Mouse (Mus musculus): Measurements from ENCODE around the gene D10Wsu102e.
A peak's percentile ranks its signal among the peaks of the same experiment; 100 is the strongest.
"Not testable (repeated sequence)": the region's sequence is repeated elsewhere in the genome, so short reads cannot be mapped to it uniquely, and the experiment has no call there.

Gene D10Wsu102e

DNA sequence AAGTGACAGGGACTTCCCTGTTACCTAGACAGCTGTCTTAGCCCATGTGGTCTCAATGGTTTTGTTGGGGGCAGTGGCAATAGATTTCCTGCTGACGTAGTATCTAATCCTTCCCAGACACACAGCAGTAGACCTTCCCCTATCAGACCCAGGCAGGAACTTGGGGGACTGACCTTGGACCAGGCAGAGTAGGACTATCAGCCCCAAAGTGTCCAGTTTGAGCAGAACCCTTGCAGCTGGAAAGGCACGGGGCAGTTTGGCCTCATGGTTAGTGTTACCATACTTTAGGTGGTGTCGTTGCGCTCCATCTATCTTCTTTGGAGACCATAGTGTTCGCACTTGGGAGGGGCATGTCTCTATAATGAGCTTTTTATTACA, 13.7 kb upstream of the D10Wsu102e start:
- peak; percentile 50 for DNase-seq (ENCODE audit: low read depth, low spot score)

DNA sequence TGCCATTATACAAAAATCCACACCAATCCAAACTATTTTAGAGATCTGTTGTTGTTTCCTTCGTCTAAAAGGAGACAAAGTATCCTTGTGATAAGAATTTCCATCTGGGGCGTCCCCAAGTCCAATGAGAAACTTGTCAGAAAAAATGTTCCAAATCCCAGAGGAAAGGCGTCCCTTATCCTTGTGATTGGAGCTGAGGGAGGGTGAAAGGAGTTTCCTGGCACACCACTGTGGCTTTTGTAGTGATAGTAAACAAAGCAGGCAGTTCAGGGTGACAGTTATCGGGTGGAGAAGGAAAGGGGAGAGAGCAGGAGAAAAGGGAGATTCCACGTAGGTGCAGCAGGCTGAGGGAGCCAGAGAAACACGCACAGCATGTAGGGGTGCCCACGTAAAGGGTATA, 12.5 kb upstream of the D10Wsu102e start:
- DNase-seq (ENCODE audit: low read depth, low spot score) = no peak

- DNase-seq (ENCODE audit: low read depth, low spot score) = no peak
These were observed 9.3 kb upstream of the D10Wsu102e start for GRCm38 (mm10) chr10:83350689-83351088.

GRCm38 (mm10) chr10:83351779-83352178, 8.2 kb upstream of the D10Wsu102e start:
- not testable (repeated sequence) for DNase-seq (ENCODE audit: low read depth, low spot score)

- DNase-seq (ENCODE audit: low read depth, low spot score) = no peak
These were observed 6.2 kb upstream of the D10Wsu102e start for GRCm38 (mm10) chr10:83353680-83354332.

GRCm38 (mm10) chr10:83354333-83354719, 5.7 kb upstream of the D10Wsu102e start:
- peak; percentile 42 for DNase-seq (ENCODE audit: low read depth, low spot score)

- DNase-seq (ENCODE audit: low read depth, low spot score) = no peak
These were observed 3.6 kb upstream of the D10Wsu102e start for GRCm38 (mm10) chr10:83356416-83356815.

DNA sequence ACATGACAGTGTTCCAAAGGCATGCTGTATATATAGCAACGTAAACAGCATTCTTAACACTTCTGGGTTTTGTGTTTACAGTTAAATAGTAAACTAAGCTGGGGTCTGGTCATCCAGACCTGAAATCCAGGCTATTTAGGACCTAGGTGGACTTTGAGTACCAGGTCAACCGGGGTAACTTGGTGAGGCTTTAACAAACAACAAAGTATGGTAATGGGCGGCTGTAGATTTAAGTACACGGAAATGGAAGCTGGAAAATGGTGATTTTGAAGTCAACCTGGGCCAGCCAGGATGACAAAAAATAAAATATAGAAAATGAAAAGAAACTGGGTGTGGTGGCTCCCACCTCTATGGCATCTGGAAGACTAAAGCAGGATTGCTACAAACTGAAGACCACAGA, 570 bp upstream of the D10Wsu102e start:
- no peak for DNase-seq (ENCODE audit: low read depth, low spot score)

DNA sequence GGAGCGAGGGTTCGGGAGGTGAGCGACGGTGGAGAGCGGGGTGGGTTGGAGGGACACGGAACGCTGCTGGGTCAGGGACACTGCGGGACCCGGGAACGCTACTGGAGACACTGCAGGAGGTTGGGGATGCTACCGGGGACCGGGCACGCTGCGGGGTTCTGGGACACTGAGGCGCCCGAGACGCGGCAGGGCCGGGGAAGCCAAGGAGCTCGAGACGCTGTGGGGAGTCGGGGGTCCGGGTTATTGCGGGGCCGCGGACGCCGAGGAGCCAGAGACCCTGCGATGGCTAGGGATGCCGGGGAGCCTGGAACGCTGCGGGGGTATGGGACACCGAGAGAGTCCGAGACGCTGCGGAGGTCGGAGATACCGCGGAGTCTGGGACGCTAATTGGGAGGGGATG, 335 bp downstream of the D10Wsu102e start:
- DNase-seq (ENCODE audit: low read depth, low spot score) = no peak

- peak; percentile 63 for DNase-seq (ENCODE audit: low read depth, low spot score)
These were observed 1.8 kb downstream of the D10Wsu102e start for GRCm38 (mm10) chr10:83361643-83362382.

GRCm38 (mm10) chr10:83363451-83363850, 3.4 kb downstream of the D10Wsu102e start:
- no peak for DNase-seq (ENCODE audit: low read depth, low spot score)

DNA sequence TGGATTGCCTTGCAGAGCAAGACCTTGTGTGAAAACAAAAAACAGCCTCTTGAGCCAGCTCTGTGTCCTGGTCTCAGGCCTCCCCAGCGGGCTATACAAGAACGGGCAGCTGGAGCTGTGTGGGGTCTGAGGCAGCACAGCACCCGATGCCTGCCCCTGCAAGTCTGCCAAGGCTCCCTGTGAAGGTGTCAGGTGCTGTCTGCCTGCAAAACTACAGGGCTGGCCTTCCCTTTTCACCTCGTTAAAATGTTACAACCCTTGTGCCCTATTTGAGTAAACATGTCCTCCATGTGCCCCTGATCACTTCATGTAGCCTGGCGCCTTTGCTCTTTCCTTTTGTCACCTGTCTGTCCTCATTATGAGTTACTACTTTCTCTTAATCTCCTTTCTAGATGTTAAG, 8.9 kb downstream of the D10Wsu102e start:
- no peak for DNase-seq (ENCODE audit: low read depth, low spot score)

GRCm38 (mm10) chr10:83374045-83374656, 14.1 kb downstream of the D10Wsu102e start:
- DNase-seq (ENCODE audit: low read depth, low spot score) = no peak

DNA sequence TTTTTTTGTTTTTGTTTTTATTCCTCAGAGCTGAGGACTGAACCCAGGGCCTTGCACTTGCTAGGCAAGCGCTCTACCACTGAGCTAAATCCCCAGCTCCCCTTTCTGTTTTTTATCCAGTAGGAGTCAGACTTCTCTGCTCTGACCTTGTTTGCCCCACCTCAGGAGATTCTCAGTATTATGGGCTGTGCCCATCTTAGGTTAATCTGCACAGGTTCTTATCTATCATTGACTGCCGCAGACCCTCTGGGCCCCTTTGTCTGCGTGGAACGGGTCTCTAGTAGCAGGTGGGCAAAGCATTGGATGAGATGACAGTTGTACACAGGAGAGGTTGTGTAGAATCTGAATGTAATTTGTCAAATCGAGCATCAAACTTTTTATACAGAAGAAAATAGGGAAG, 15.4 kb downstream of the D10Wsu102e start:
- DNase-seq (ENCODE audit: low read depth, low spot score) = not testable (repeated sequence)

DNA sequence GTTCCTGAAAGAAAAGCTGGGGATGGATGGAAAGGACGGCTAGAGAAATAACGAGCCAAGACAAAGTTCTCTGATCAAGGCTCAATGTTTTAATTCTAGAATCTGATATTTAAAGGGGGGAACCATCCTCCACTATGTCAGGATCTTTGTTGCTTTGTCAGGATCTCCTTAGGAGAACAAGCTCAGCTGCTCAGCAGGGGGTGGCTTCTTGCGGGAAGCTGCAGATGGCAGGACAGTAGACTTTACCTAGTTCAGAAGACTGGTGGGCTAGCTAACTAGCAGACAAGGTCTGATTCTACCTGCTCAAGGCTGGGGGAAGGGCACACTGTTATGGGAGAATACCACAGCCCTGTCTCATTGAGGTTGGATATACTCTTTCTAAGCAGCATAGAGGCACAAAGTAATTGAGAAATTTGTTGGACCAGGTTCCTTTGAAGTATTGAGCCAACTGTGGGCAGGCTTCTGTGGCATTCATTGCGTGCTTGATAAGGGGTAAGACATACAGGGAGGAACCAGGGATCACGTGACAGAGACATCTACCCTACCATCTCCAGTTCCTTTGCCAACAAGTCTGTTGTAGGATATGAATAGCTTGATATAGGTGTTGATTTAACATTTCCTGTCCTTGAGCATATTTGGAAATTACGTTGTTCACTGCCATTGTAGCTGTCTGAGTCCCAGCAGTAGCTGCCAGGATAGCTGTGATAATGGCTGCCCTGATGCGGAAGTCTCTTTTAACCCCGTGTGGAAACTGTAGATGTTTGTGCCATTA, 17.1 kb downstream of the D10Wsu102e start:
- DNase-seq (ENCODE audit: low read depth, low spot score) = no peak

DNA sequence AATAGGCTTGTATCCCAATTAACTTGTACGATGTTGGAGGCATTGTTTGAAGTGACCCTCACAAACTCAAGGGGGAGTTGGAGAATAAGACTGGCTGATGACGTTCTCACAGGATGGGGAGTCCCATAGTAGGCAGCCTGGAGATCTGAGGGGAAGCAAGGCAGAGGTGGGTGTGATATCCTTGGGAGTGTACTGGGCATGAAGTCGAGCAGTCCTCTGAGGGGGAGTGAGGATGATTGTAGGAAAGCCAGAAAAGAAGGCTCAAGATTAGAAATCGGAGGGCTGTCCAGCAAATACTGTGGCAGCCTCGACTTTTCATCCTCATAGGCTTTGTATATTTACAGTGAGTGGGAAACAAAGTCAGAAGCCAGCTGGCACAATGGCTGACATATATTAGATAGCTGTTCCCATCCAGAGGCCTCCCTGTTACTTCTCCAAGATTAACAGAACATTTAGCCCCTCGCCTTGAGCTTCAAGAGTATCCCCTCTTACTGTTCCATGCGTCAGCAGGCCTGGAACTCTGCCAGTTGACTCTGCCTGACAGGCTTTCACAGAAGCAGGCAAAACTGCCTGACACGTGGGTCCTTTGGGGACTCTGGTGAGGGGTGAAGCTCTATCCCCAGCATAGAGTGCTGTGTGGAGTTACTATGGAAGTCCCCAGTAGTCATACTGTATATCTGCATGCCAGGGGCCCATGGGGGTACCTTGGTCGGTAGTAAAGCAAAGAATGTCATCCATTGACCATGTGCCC, 18.2 kb downstream of the D10Wsu102e start:
- DNase-seq (ENCODE audit: low read depth, low spot score) = no peak

- no peak for DNase-seq (ENCODE audit: low read depth, low spot score)
These were observed 20.5 kb downstream of the D10Wsu102e start for GRCm38 (mm10) chr10:83380501-83380900.

DNA sequence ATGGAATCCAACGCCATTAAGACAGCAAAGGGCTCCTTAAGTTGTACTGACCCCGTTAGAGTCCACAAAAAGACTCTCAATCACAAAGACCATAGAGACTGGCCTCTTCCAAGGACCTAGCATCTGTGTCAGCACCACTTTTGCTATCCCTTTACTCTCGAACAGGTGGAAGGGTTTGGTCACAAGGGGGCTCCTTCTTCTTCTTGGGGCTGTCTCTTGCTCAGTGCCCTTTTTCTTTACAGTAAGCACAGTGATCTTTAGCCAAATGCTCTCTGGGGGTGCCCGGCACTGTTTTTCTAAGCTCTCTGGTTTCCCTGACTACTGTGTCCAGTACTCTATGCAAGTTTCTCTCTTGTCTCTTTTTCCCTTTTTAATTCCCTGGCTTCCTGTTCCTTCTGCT, 22.5 kb downstream of the D10Wsu102e start:
- no peak for DNase-seq (ENCODE audit: low read depth, low spot score)

DNA sequence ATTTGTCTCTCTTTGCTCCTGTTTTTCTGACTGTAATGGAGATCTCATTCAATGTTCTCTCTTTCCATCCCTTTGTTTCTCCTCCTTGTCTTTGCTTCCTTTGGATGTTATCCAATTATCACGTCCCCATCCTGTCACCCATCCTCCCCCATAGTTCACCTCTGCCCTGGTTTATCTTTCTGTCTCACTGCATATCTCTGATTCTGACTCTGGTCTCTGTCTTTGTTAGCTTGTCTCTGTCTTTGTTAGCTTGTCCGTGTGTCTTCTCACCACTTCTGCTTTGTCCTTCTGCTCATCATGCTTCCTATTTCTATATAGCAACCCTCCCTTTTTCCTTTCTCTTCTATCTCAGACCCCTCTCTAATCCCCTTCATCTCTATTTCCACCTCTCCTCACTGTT, 23.0 kb downstream of the D10Wsu102e start:
- DNase-seq (ENCODE audit: low read depth, low spot score) = no peak

DNA sequence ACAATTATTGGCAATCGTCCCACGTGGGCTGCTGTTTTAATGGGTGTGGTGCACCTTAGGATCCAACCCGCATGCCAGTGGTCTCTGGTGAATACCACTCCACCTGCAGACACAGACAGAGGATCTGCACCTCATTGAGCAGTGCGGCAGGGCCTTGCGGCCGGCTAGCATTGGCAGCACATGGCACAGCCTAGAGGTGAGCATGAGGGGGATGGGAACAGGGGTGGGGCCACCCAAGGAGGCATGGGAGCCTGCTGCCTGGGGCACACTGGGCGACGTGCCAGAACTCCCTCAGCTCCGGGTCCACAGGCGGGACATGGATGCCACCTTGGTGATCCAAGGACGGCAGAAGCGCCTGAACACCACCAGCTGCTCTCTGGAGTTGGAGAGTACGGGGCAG, 23.8 kb downstream of the D10Wsu102e start:
- DNase-seq (ENCODE audit: low read depth, low spot score) = no peak

DNA sequence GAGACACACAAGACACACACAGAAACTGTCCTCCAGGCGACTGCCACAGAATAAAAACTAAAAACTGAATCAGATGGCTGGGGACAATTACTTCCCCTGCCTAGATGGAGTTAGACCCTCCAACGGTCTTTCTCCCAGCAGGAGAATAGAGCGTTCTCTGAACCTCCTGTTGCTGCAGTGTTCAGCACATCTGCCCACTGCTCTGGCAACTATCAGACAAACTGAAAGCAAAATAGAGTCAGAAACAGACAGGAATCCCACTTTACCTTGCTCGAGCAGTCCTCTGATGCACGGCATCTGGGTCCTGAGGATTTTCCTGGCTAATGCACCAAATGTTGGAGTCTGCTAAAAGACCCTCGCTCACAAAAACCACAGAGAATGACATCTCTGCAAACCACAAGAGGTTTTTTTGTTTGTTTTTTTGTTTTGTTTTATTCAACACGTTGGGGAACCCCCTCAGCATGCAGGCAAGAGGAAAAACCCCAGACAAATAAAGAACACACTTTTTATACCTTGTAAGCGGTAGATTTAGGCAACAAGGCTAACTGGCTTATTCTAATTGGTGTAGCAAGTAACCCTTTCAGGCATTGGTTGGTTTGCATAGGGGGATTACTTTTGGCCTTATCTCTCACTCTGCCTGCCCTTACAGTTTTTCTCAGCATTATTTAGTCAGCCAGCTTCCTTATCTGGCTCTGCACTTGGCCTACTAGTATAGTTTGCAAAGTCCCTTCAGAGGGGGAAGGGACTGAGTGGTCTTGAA, 24.6 kb downstream of the D10Wsu102e start:
- DNase-seq (ENCODE audit: low read depth, low spot score) = no peak
